Mouse (Mus musculus): ENCODE measurements around the gene Map3k7.

Gene Map3k7

DNA sequence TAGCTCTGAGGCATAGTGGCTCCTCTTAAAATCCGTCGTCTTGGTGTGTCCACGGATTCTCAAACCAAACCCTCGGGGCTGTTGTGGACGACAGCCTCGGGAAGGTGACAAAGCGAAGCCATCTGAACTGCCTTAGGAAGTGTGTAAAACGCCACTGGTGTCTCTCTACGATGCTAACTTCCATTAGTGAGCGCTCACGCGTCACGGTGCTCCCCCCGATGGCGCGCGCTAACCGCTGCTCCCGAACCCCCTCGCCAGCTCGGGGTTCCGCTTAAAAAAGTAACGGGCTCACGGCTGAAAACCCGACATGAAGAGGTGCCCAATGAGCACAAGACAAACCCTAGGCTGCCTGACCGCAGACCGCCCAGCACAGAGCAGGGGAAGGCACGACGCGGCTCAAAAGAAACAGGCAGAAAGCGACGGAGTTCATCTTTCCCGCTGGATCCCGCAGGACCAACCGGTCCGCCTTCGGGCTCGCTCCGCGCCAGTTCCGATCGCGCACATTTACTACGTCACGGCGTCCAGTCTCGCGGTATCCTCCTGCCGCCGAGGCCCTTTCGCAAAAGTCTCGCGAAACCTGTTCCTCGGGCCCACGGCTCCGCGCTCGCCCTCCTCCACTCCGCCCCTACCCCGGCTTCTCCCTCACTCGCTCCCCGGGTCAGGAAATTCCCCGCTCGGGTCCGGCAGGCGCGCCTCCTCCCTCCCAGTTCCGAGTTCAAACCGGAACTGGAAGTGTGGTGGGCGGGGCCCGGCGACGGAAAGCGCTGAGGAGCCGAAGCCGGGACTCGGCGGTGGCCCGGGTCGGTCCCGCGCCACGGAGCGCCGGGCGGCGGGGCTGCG is at the start of gene Map3k7:
TSS of gene Map3k7 (plus strand) at position 744 of the 840 bp plus-strand sequence.
- DNase-seq, result peak; percentile 99

DNA sequence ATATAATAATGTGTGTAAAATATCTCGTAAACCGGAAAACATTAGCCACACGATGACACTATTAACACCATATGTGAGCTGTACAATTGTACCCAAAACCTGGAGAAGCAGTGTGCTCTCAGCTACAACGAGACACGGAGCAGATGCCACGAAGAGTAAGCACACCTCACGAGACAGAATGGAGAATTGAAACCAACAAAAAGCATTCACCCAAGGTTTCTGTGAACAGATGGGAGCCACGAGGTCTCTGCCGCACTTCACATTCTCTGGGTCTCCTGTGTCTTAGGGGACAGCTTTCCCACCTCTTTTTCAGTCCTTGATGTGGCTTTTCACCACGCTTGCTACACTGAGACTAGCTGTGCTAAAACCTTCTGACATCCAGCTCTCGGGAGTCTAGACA is 48.8 kb upstream of the Map3k7 start:
- no peak for DNase-seq

- peak; percentile 30 for DNase-seq
Observed at GRCm38 (mm10) chr4:31918717-31919116, 45.2 kb upstream of the Map3k7 start.

DNA sequence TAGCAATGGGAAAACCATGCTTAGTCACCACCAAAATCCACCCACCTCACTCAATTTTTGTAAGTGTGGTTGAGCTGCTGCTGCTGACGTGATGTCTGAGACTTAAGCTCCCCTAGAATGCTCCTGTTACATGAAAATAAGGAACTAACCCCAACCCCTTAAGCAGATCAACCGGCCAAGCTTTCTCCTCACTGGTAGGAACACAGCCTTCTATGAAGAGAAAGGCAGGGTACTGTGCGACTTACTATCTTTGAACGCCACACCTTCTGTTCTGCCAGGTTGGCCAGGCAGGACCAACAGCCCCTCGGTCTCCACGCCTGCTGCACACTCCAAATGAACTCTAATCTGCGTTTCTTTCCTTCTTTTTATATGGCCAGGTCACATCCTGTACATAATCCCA is 41.7 kb upstream of the Map3k7 start:
- DNase-seq, result no peak

GRCm38 (mm10) chr4:31923437-31923836 is 40.5 kb upstream of the Map3k7 start:
- no peak for DNase-seq

- DNase-seq, result no peak
Observed at GRCm38 (mm10) chr4:31924301-31925185, 39.4 kb upstream of the Map3k7 start.

DNA sequence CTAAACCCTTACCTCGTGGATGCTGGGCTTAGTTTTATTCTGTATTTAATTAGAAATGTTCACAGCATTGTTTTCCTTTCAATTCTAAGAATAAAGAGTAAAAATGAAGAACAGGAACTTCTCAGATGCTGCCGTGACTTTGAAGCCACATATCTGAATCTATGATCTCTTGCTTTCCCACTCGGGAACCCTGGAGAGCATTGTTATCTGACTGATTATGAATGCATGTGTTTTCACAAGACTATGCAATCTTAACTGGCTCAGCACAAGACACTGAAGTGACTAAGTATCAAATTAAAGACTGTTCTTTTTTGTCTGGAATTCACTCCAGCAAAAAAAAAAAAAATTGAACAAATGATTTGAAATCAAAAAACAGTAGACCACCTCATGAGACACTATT is 30.7 kb upstream of the Map3k7 start:
- no peak for DNase-seq

DNA sequence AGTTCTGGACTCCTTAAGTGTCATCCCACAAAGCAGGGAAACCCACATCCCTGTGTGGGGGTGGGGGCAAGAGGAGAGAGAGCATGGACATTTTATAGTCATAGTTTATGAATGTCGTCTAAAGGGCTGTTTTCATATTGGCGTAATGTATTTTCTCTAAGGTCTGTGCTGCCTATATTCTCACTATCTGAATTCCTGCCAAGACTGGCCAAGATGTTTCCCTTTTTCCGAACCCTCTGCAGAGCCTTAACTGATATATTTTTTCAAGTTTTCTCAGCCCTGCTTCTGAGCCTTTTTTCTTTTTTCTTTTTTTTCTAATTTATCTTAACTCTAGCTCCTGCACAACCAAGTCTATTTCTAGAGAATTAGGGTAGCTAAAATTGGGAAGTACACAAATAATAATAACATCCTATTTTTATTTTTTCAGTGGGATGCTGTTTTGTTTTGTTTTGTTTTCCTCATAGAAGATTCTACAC is 28.0 kb upstream of the Map3k7 start:
- no peak for DNase-seq

GRCm38 (mm10) chr4:31936358-31936757 is 27.5 kb upstream of the Map3k7 start:
- no peak for DNase-seq

DNA sequence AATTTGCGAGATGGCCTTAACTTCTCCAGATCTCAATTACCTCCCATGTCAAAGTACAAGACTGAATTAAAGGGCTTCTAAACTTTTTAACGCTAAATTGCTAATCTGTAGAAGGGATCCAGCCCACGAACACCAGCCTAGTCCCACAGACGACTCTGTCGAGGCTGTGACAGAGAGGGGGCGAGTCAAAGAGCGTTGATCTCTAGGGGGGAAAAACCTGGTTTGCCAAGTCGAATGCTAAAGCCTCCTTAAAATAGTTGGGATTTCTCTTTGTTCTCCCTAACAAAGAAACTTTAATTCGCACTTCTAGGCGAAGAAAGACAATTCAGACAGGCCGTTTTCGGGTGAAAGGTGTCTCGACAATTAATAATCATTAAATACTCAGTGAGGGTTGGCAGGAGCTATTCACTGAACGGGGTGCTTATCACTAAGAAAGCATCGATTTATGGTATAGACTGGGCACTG is 27.0 kb upstream of the Map3k7 start:
- no peak for DNase-seq

- DNase-seq, result peak; percentile 88
Observed at GRCm38 (mm10) chr4:31937376-31938281, 26.3 kb upstream of the Map3k7 start.

DNA sequence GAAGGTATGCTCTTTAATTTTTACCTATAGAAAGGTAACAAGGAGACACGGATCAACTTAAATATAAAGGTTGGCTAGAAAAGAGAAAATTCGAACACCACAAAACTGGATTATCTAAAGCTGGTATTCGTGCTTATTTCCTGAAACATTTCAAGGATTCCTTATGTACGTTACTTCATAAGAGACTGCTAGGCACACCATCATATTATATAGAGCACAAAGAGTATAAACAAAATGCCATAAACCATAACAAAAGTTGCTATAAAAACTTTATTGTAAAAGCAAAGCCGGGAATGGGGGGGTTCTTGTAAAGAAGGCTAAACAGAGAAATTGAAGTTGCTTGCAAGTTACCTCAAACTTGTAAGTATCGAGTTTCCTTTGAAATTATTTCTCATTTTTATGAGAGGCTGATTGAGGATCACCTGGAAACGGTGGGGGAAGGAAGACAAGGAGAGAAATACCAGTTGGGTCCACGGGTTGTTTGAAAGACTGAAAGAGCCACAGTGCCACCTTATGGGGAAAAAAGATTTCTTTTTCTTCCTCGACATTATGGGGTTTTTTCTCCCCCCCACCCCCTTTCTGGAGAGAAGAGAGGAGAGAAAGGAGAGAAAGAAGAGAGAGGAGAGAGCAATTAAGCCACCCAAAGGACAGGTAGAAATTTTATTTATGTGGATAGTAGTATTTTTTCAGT is 25.3 kb upstream of the Map3k7 start:
- DNase-seq, result no peak

DNA sequence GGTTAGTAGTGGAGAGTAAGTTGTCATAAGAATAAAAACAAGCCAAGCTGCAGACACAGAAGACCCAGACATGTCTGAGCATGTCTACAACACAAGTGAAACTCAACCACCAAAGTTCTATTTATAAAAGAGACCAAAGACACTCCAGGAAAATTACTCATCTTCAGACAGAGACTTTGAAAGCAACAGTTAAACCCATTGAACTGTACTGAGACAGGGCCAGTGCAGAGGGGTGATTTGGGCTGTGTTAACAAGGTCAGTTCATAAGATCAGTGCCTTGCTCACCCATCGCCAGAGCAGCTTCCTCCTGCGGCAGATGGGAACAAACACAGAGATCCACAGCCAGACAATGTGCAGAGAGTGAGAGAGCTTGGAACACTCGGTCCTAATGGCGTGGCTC is 22.3 kb upstream of the Map3k7 start:
- DNase-seq, result no peak

DNA sequence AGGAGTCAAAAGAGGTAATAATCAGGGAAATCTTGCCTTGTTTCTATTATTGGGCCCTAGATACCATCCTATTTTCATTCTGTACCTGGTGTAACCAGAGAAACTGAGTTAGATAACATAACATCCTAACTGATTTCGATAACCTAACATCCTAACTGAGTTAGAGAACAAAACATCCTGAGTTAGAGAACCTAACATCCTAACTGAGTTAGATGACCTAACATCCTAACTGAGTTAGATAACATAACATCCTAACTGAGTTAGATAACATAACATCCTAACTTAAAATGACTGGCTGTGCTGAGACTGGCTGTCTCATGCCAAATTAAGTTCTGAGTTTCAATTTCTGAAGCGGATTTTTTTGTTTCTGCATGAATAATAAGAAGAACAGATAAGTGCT is 20.9 kb upstream of the Map3k7 start:
- no peak for DNase-seq

- no peak for DNase-seq
Observed at GRCm38 (mm10) chr4:31964194-31964875, 438 bp downstream of the Map3k7 start.

DNA sequence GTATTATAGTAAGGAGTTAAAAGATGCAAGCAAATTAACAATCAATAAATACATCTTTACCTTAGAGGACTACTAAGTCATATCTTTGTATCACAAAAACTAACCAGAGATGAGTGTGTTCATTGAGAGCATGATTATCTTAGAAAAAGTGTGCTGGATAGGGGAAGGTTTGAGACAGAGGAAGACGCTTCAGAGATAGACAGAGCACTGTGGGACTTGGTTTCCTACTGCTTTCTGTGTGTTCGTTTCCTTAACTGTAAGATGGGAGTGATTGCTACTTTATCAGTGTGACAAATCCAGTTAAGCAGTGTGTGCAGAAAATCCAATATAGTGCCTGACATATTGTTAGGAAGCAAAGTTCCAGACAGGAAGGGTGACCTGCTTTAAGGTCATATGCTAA is 1.3 kb downstream of the Map3k7 start:
- DNase-seq, result no peak

GRCm38 (mm10) chr4:31971437-31971836 is 7.5 kb downstream of the Map3k7 start:
- no peak for DNase-seq

- no peak for DNase-seq
Observed at GRCm38 (mm10) chr4:31972181-31972580, 8.3 kb downstream of the Map3k7 start.

- DNase-seq, result no peak
Observed at GRCm38 (mm10) chr4:31975260-31975950, 11.5 kb downstream of the Map3k7 start.

DNA sequence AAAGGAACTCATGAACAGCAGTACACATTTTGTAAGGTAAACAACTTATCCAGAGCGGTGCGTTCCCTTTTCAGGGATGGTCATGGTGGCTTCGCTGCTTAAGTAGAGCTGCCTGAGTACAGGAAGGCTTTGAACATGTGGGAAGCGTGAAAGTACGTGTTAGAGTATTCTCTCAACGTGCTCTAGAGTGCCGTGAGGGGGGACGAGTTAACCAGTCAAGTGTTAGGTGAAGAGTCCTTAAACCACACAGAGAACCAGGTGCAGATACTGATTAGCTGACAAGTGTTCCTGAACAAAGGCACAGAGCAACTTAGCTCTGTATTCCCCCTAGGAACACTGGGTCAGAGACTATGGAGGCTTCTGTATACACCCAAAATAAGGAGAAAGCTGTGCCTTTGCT is 18.0 kb downstream of the Map3k7 start:
- DNase-seq, result no peak

DNA sequence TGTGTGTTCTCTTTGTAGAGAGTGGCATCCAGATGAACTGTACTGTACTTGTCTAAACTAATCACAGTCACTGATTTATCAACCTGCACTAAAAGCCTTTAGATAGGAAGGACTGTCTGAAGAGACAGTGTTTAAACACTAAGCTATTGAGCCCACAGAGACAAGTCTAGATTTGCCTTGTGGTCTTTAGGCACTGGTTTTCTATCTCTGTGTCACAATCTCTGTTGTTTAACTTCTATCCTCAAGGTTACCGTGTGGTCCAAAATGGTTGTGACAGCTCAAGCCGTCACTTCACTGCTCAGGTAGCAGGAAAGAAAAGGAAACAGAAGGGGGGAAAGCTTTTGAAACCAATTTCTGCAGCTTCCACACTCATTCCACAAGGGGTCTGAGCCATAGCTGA is 29.5 kb downstream of the Map3k7 start:
- DNase-seq, result no peak
